Mouse (Mus musculus) embryonic fibroblast, embryonic 13.5 days (primary cell): ENCODE data around the gene Pigl.

Experiments
- CTCF ChIP-seq: IDR thresholded peaks from 2 replicates; pipeline ENCODE4 v1.5.1; 2011; ENCODE audit warnings: mild to moderate bottlenecking, control low read depth, low read length, moderate library complexity, borderline replicate concordance; ENCODE audit not compliant: insufficient read depth
- POLR2A ChIP-seq: IDR thresholded peaks from 2 replicates; pipeline ENCODE4 v1.6.1; 2011; ENCODE audit warnings: low read depth, mild to moderate bottlenecking, control low read depth, low read length, moderate library complexity

- TF ChIP-seq CTCF: no peak
- TF ChIP-seq POLR2A: no peak
Measured at GRCm38 (mm10) chr11:62557205-62557604, 98.9 kb downstream of the Pigl start.
